ENCODE assay signal across 20 mouse cellular contexts in the genomic region with DNA sequence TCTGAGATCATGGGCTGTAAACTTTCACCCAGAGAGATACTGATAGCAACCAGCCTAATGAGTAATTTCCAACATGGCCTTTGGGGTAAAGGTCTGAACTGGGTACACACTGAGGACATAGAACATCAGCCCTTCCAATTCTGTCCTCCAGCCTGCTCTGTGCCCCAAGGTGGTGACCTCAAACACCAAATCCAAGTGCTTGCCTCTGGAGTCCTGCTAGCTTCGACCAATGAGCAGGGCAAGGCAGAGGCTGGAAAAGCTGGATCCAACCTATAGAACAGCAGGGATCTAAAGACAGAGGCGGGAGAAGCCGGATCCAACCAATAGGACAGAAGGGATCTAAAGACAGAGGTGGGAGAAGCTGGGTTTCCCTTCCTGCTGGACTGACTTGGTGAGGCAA. TPM values are rescaled to one million over a fixed set of nuclear protein-coding genes. Genes with fewer than 3 reads are reported as not detected.
DNase-seq lines count a peak whose midpoint lies in the region; ATAC-seq lines count a peak whose summit lies in the region.
"Had no signal": no experiment of that assay in that cellular context is flagged by ENCODE, and none has a peak within 500 bp of the region (broad histone marks: within the 10 kb centered on the region; RNA-seq: fewer than 3 reads in every experiment).

No protein-coding gene starts in this region.

- H3K9ac ChIP-seq in liver, embryonic 16.5 days (ENCODE audit: low read depth, low read length), result no peak overlapping the region
- H3K9ac ChIP-seq: neural tube, embryonic 15.5 days had no signal

- peak; percentile 45 for DNase-seq in testis, postnatal 14 days (ENCODE audit: low spot score)
- no peak for DNase-seq in testis, postnatal 10 days (ENCODE audit: low spot score)
- peak; percentile 97 for DNase-seq in ZHBTc4 (ENCODE audit: low read depth, low spot score)
- DNase-seq in gastrocnemius, adult 18-20 months (ENCODE audit: low spot score), result no peak
- DNase-seq in left cerebral cortex, adult 9 months (ENCODE audit: low spot score in 2 of 2), result no peak
- DNase-seq in cerebellum, adult 9-11 months, result no peak
- DNase-seq: adrenal gland, postnatal 25 days; cerebellum, adult 11-12 months; heart, postnatal 36 days; kidney, adult 2 months; kidney, postnatal 10 days; lung, adult 18-20 months; right cerebral cortex, postnatal 14 days had no signal

- no peaks in the 10 kb centered on the region for H3K9me3 ChIP-seq in liver, embryonic 16.5 days (replicated peaks; ENCODE audit: control insufficient read depth, low read length)
- H3K9me3 ChIP-seq: neural tube, embryonic 15.5 days had no signal

- peaks cover 8% of the 10 kb centered on the region for H3K4me1 ChIP-seq in liver, embryonic 16.5 days (ENCODE audit: control insufficient read depth, low read depth, low read length)

- H3K36me3 ChIP-seq in liver, embryonic 16.5 days (ENCODE audit: control insufficient read depth, insufficient read depth), result no peaks in the 10 kb centered on the region

- H3K27ac ChIP-seq in liver, embryonic 16.5 days (ENCODE audit: low read length), result peak overlapping the region; percentile 27; the same call in 1 of the 2 replicates
- H3K27ac ChIP-seq: forebrain, embryonic 10.5 days; neural tube, embryonic 15.5 days had no signal

- no peak overlapping the region for H3K4me2 ChIP-seq in liver, embryonic 16.5 days (ENCODE audit: low read depth, low read length)
- H3K4me2 ChIP-seq: neural tube, embryonic 15.5 days had no signal

- H3K27me3 ChIP-seq in liver, embryonic 16.5 days (ENCODE audit: control insufficient read depth, insufficient read depth, low read depth, low read length), result no peaks in the 10 kb centered on the region
- H3K27me3 ChIP-seq: megakaryocyte, embryonic 14.5 days; neural tube, embryonic 15.5 days had no signal

- WGBS in liver, embryonic 16.5 days (ENCODE audit: insufficient replicate concordance), result 49% methylated on average over 3 of the region's 3 CpGs

- peak; percentile 82 for ATAC-seq in liver, embryonic 16.5 days (ENCODE audit: low read depth)
- ATAC-seq: CD4-positive, CD25-positive, alpha-beta regulatory T cell, adult 4 months; hindbrain, embryonic 16.5 days; midbrain, embryonic 16.5 days had no signal

- H3K4me3 ChIP-seq in liver, embryonic 16.5 days (ENCODE audit: low read depth, low read length), result no peak overlapping the region
- H3K4me3 ChIP-seq: forebrain, embryonic 10.5 days; megakaryocyte, embryonic 14.5 days; neural tube, embryonic 15.5 days had no signal

RNA-seq across cellular contexts. Expression of a gene that starts 21.2 kb away (rescaled TPM):
- 2.8 and 3.2 TPM in 2 replicates for polyA plus RNA-seq in liver, embryonic 16.5 days (2015; fragmentation: Nextera tagmentation; extraction: Ambion mirVana)
- total RNA-seq in gastrocnemius, adult 18-20 months (2021), result 10 to 100 TPM; 12.0 TPM

Comparison
In these comparisons a context has a peak if more than half of its experiments do, and no peak if none do; other contexts are left out.
1. DNase-seq: peak in testis, postnatal 14 days (single experiment) and ZHBTc4 (single experiment); none in testis, postnatal 10 days (single experiment), gastrocnemius, adult 18-20 months (single experiment), left cerebral cortex, adult 9 months (0 of 2) and cerebellum, adult 9-11 months (single experiment).